Mouse (Mus musculus) adrenal gland (tissue): Measurements from ENCODE around the gene Olfr849.

Experiments used
- intact Hi-C: fragments of 180-260 bp; cut with DNase I; formaldehyde crosslinking; loops from one replicate; pipeline ENCODE4 v1.15.1; 2025
- long read RNA-seq, 2 experiments: library from polyadenylated mRNA; unstranded; transcript quantifications; one replicate each; pipeline ENCODE4 v2.0.0; 2020; ENCODE audit warnings: borderline replicate concordance in 1 of 2; ENCODE audit not compliant: insufficient replicate concordance in 1 of 2

Gene Olfr849
- long read RNA-seq, experiment 1: 0 reads
- long read RNA-seq, experiment 2: 0 reads

DNA sequence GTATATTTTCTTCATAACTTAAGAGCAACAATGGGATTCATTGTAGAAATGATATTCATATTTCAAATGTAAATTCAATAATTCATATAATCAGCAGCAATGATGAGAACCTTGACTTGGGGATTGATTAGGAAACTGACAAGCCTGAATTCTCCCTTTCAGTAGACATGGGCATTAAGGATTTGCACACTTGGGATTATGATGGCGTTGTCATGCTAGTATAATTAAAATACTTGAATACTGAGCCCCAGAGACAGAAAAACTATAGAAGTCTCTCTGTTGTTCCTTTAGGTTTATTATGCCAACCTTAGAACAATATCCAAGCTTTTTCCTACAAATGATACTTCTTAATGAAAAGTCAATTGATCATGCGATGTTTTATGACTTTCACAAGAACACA is at the start of gene Olfr849:
Gene Olfr849, plus strand, starts transcription at position 301 of the 400 bp plus-strand sequence.
- intact Hi-C loops: no loop called here

DNA sequence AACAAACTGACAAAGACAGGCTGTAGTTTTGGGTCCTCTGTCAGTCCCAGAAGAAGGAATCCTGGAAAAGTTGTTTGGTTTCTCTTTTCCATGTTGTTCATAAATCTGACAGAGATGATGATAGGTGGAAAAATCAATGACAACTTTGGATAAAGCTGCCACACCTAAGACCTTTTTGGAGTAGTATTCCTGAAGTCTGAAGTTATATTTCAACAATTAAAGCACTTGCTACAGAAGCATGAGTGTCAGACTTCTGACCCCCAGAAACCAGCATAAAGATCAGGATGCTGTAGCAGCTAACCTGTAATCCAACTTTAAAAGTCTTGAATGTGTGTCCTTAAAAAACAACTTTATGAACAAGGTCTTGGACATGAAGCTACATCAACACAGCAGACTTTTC is 38.1 kb downstream of the Olfr849 start, which contains the start of gene Olfr850:
Gene Olfr850, minus strand, starts transcription at position 101 of the 400 bp plus-strand sequence.
- intact Hi-C loops: no loop called here

DNA sequence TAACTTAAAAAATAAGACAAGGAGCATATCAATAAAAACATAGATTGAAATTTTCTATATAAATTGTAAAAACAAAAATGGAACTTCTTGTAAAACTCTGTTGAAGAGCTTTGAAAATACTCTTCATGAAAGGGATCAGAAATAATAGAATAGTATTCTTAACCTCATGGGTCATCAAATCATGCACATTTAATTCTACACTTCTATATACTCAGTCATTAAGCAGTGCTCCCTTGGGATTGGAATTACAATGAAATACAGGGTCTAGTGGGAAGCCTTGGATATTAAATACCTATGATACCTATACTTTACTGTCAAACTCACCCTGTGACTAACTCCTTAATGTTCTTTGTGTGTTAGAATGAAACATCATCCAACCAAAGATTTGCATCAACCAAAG is 52.9 kb downstream of the Olfr849 start, which contains the start of gene Olfr851:
Gene Olfr851, plus strand, starts transcription at position 301 of the 400 bp plus-strand sequence.
- intact Hi-C loops: no loop called here
